Mouse (Mus musculus) retina, postnatal 1 day (tissue): ENCODE results near the gene Klhl3.
A peak's percentile ranks its signal among the peaks of the same experiment; 100 is the strongest.
"Not testable (repeated sequence)": the region's sequence is repeated elsewhere in the genome, so short reads cannot be mapped to it uniquely, and the experiment has no call there.

Source experiments
- DNase-seq: peaks from one replicate; pipeline ENCODE4 v3.0.0-alpha.2; 2012

Gene Klhl3

DNA sequence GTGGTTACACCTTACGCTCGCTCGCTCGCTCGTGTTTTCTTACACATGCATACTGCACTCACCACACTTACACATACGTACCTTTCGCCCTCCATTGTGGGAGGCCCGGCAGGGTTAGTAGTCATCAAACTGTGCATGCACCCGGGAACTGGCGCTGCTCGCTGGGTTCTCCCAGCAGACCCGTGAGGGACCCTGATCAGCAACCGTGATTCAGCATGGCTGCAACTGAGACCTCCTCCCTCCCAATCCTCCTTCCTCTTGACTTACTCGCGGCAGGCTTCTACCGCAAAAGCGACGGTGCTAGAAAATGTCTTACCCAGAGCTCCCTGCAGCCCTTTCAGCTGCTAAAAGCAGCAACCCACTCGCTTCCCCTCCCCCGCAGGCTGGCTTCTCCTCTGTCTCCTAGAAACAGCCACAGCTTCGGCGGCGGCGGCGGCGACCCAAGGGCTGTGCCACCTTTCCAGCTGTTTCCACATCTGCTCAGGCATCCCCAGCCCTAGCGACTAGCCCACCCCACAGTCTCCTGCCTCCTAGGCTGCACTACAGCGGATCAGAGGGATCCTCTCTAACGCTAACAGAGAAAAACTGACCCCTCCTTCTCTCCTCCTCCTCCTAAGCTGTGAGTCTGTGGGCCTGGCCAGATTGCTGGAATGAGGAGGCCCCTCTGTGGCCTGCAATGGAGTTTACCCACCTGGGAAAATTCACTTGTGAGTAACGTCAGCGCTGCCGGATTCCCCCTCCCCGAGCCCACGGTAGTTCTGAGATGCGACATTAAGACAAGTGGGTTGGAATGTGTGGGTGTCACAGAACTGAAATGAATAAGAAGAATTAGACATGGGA lies at the start of gene Klhl3:
Gene Klhl3 (minus strand): TSS at position 532 of the 840 bp plus-strand sequence.
- peak; percentile 80 for DNase-seq

GRCm38 (mm10) chr13:58160761-58161160 lies 47.4 kb upstream of the Klhl3 start:
- DNase-seq, result no peak

- peak; percentile 95 for DNase-seq
These were observed 44.9 kb upstream of the Klhl3 start for GRCm38 (mm10) chr13:58158099-58158912.

DNA sequence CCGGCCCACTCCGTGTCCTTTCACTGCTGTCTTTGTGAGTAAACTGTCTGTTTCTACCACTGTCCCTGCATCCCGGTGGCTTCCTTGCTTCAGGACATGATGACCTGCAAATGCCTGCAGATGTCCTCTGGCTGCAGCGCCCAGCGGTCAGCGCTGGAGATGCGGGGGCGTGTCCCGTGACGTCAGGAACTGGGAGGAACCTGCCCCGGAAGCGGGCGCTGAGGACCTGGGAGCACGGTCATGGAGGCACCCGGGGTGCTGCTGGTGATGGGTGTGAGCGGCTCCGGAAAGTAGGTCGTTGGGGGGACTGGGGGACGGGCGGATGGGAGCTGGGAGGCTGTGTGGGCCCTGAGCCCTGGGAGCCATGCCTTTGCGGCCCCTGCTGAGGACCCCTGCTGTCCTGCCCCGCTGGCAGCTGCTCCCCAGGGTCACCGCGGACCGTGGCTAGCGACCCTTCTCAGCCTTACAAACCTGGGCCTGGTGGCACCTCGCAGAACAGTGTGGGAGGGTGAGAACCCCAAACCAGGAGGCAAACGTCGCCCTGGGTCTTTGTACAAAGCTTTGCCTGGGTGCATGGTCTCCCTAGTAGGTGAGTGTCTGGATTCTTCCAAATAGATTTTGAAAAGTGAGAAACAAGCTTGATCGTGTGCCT lies 44.2 kb upstream of the Klhl3 start, which contains the start of gene Idnk:
Gene Idnk (plus strand): TSS at position 203 of the 652 bp plus-strand sequence.
- DNase-seq, result peak; percentile 94

DNA sequence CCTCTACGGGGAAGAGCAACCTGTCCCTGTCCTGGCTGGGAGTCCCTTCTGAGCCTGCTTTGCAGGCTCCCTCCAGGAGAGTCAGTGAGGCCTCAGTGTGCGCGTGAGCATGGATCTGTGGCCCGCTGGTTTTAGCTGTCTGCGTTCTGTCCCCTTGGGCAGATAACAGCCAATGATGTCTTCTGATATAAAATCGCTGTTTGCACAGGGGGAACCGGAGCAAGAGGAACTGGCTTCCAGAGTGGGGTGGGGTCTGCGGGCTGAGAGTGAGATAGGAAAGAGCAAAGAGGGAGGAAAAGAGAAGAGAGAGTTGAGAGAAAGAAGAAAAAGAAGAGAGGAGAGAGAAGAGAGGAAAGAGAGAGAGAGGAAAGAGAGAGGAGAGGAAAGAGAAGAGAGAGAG lies 43.6 kb upstream of the Klhl3 start:
- DNase-seq, result no peak

GRCm38 (mm10) chr13:58156031-58156430 lies 42.6 kb upstream of the Klhl3 start:
- no peak for DNase-seq

DNA sequence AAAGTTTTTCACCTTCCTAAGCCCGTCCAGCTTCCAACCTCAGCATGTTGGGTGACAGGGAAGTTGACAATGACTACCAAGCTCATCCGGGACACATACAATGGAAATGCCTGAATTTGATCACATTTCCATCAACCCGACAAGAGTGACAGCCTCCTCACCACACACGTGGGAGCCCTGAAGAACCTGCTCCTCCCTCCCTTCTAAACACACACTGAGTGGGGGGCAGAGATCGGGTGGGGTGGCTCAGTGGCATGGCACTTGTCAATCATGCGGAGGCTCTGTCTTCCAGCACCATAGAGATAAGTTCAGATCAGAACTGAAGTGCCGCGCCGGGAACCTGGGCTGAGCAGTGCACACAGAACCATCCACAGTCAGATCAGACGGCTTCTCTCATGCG lies 37.0 kb upstream of the Klhl3 start:
- no peak for DNase-seq

- DNase-seq, result no peak
These were observed 36.2 kb upstream of the Klhl3 start for GRCm38 (mm10) chr13:58149629-58150028.

DNA sequence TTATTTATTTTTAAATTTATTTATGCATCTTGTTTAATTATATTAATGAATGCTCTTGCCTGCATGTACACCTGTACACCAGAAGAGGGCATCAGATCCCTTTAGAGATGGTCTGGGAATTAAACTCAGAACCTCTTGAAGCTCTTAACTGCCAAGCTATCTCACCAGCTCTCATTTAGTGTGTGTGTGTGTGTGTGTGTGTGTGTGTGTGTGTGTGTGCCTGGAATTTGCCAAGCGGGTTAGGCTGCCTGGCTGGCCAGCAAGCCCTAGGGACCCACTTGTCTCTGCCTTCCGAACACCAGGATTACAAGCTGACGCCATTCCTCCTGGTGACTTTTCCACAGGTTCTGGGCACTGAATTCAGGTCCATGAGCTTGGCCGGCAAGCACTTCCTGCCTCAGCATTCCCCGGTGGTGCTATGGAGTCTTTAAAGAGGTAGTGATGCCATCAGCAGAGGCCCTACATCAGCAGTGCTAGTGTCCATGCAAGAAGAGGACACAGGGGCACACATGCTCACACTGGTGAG lies 35.7 kb upstream of the Klhl3 start:
- peak; percentile 82 for DNase-seq

DNA sequence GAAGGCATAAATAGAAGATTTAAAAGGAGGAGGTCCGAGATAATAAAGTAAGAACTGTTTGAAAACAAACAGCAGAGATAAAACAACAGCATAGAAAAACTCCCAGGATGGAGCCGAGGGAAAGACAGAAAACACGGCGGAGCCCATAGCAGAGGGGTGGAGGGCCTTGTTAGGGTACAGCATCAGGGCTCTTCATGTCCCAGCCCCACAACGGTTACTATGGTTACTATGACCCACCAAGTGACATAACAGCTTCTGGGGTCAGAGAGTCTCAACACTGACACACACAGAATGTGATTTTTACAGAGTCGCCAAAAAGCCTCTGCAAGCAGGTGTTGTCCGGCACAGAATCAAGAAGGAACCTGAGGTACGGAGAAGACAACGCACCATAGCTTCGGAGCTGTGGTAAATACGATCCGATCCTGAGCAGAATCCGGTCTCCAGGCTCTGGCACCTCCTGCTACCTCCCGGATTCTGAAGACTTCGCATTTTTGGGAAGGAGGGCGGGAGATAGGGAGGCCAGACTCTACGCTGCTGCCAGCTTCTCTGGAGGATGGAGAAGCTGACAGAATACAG lies 35.0 kb upstream of the Klhl3 start:
- peak; percentile 92 for DNase-seq

DNA sequence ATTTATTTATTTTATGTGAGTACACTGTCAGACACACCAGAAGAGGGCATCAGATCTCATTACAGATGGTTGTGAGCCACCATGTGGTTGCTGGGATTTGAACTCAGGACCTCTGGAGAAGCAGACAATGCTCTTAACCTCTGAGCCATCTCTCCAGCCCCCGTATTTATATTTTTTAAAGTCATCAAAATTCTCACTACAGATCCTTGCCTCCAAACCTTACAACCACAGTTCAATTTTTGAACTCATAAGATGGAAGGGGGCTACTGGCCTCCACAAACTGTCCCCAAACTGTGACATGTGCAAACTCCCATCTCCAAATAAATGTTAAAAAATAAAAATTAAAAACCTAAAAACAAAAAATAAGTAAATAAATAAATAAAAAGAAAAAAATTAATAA lies 34.4 kb upstream of the Klhl3 start:
- no peak for DNase-seq

DNA sequence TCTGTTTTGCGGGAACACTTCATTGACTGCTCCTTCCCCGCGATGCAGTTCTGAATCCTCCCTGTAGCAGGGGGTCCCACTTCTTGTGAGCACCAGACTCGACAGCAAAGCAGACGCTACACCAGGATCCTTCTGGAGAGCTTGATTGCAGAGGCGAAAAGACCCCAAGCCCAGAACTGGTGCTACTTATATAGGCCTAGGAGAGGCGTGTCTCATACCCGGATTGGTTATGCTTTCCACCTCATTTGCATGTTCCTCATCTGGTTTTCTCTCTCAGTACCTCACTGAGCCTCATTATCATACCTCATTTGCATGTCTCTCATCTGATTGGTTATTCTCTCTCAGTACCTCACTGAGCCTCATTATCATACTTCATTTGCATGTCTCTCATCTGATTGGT lies 33.2 kb upstream of the Klhl3 start:
- DNase-seq, result not testable (repeated sequence)

DNA sequence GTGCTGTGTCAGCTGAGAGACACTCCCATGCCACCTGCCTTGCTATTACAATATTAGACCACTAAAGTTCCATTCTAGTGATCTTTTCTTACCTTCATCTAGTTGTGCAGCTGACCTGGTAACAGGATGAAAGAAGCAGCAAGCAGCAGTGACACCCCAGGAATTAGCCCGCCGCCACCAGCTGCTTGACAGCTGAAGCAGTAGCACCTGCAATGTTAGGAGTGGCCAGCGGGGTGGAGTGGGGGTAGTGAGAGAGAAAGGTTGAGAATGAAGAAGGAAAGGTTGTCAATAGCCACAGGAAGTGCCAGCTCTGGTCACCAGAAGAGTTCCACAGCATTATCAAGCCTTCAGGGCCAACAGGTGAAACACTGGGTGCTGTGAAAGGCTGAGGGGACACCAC lies 18.3 kb upstream of the Klhl3 start:
- no peak for DNase-seq

DNA sequence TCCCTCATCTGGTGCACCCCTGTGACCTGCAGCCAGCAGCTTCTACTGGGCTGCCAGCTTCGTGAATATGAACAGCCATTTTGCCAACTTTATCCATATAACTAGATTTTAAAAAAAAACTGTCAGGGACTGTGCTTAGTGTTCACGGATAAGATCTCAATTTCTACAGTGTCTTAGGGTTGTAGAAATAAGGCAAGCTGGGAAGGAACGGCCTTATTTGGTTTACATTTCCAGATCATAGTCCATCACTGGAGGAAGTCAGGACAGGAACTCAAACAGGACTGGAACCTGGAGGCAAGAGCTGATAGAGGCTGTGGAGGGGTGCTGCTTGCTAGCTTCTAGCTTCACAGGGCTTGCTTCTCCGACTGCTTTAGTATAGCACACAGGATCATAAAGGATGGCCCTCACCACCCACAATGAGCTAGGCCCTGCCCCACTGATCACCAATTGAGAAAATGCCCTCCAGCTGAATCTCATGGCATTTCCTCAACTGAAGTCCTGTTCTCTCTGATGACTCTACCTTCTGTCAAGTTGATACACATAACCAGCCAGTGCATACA lies 16.4 kb upstream of the Klhl3 start:
- no peak for DNase-seq

DNA sequence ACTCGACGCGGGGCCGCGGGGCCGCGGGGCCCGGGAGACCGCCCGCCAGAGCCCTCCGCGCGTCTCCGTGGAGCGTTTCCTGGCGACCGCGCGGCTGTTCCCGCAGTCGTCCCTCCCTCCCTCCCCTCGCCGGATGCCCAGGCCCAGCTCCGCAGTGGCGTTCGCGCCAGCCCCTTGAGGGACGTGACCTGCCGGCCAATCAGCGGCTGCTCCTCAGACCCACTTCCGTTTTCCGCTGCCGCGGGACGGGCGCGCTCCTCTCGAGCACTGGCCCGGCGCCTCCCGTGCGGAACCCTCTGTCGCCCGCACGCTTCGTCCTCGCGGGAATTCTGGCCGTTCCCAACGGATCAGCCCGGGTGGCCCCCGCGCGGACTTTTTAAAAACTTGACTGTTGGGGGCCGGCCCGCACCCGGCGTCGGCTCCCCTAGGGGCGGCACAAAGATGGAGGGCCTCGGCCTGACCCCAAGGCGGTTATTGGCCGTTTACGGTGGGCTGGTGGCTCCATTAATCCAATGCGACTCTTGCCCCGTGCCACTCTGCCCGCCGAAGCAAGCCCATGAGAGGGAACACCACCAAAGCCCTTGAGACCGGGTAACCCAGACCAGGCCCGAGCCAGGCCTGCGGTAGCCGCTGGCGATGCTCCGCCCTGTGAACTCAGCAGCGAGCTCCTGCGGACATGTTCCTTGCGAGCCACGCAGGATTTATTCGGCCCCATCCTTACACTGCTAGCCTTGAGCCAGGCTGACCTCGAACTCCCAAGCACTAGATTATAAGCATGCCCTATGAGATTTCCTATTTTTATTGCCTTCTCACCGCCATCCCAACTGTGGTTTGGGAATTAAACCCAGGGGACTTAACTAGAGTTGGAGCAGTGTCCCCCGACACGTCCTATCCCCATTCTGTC lies 15.6 kb upstream of the Klhl3 start:
- peak; percentile 98 for DNase-seq

DNA sequence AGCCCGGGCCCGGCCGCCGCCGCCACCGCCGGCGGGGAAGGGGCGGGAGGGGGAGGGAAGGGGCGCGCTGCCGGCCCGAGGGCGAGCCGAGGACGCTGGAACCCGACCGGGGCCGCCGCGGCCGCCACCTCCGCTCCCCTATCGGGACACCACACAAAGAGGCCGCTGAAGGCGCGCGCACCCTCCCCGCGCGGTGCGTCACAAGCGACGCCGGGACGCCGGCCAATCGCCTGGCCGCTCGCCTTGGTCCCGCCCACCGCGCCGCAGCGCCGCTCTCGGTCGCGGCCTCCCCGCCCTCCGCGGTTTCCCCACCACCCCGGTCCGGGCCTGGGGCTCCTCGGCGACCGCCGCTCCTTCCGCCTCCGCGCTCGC lies 15.0 kb upstream of the Klhl3 start, which contains the start of gene Hnrnpa0:
Gene Hnrnpa0 (minus strand): TSS at position 161 of the 372 bp plus-strand sequence.
- DNase-seq, result peak; percentile 96

- peak; percentile 74 for DNase-seq
These were observed 14.5 kb upstream of the Klhl3 start for GRCm38 (mm10) chr13:58127766-58128361.

DNA sequence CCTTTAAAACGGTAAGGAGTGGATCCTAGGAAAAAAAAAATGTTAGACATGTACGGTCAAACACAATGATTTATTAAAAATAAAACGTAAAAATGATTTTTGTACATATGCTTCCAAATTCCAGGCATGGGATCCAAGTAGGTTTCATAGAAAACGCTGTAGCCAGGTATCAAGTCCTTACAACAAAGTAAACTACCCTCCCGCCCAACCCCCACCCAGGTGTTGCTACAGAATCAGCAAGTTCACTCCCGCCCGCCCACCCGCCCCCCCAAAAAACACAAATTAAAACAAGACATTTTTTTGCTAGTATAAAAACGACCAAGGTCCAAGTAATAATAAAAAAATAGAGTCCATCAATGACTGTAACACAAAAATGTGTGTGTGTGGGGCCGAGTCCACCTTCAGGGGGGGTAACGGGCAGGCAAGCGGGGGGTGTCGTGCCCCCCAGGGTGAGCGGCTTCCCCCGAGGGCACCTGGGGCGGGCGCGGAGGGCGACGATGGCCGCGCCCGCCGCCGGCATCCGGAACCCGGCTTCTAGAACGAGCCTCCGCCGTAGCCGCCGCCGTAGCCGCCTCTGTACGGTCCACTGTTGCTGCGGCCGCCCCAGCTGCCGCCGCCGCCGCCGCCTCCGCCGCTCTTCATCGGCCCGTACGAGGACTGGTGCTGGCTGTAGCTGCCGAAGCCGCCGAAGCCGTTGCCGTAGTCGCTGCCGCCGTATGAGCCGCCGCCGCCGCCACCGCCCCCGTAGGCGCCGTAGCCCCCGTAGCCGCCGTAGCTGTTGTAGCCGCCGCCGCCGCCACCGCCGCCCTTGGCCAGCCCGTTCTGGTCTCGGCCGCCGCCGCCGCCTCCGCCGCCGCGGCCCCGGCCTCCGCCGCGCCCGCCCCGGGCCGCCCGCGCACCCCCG lies 13.7 kb upstream of the Klhl3 start:
- no peak for DNase-seq

DNA sequence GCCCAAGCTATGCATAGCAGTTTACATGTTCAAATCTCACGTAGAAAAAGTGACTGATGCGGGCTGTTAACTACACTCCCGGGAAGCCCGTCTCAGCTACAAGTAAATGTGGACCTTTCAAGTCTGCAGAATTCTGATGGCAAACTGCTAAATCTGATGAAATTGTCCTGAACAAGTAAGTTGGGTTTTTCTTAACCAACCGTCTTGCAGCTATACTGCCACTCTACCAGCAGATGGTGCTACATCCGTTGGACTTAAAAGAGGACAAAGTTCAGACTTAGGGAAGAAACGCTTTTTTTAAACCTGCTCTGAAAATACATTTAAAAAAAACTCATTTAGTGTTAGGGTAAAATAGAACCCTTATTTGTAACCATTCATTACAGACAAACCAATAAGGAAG lies 12.7 kb upstream of the Klhl3 start:
- peak; percentile 80 for DNase-seq

- DNase-seq, result no peak
These were observed 11.6 kb upstream of the Klhl3 start for GRCm38 (mm10) chr13:58124989-58125388.
